Mouse (Mus musculus): ENCODE measurements around the gene Sos2. TPM values are rescaled to one million over a fixed set of nuclear protein-coding genes. Genes with fewer than 3 reads are reported as not detected.

The Sos2 gene
- total RNA-seq (2021), result 10 to 100 TPM; 30.4 to 35.3 TPM
- long read RNA-seq, experiment 1, full-length matches to known transcripts, result 5 of 15 reads
- long read RNA-seq, experiment 1, partial matches to known transcripts, result 2 of 15 reads
- long read RNA-seq, experiment 1, other reads (novel, unspliced or antisense), result 8 of 15 reads
- long read RNA-seq, experiment 2, full-length matches to known transcripts, result 2 of 4 reads
- long read RNA-seq, experiment 2, partial matches to known transcripts, result 2 of 4 reads
- long read RNA-seq, experiment 2, other reads (novel, unspliced or antisense), result 0 of 4 reads

- peak; percentile 72 to 81 for DNase-seq
- intact Hi-C loops (cut with DNase I), result loop anchor here (2.0 to 5.0 kb wide), 2 partner anchors 31 to 309 kb away; partner anchors contain the start of genes Arf6 and Gm9887
Measured at GRCm38 (mm10) chr12:69681566-69682061, at the start of gene Sos2. Gene Sos2, minus strand, starts transcription at chr12:69681852.

GRCm38 (mm10) chr12:69730306-69730705 lies 48.7 kb upstream of the Sos2 start:
- intact Hi-C loops (cut with DNase I), result loop anchor here (5.0 kb wide), 1 partner anchor 332 kb away; no protein-coding TSS in a partner anchor
- no peak for DNase-seq

DNA sequence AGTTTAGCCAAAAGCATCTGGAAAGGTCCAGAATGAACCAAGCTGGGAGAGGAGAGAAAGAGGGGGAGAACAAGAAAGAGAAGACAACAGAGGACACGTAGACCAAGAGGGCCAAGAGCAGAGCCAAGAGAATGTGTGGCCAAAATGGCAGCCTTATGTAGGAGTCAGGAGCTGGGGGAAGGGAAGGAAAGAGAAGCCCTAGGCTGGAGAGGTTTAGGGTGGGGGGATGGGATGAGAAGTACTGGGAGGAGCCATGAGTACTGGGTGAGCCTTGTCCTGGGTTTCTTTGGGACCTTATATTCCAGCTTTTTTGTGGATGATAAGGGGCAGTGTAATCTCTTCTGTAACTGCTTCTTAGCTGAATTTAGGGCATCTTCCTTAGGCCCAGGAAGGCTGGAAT lies 47.6 kb upstream of the Sos2 start:
- intact Hi-C loops (cut with DNase I), result no loop called here
- DNase-seq, result no peak

DNA sequence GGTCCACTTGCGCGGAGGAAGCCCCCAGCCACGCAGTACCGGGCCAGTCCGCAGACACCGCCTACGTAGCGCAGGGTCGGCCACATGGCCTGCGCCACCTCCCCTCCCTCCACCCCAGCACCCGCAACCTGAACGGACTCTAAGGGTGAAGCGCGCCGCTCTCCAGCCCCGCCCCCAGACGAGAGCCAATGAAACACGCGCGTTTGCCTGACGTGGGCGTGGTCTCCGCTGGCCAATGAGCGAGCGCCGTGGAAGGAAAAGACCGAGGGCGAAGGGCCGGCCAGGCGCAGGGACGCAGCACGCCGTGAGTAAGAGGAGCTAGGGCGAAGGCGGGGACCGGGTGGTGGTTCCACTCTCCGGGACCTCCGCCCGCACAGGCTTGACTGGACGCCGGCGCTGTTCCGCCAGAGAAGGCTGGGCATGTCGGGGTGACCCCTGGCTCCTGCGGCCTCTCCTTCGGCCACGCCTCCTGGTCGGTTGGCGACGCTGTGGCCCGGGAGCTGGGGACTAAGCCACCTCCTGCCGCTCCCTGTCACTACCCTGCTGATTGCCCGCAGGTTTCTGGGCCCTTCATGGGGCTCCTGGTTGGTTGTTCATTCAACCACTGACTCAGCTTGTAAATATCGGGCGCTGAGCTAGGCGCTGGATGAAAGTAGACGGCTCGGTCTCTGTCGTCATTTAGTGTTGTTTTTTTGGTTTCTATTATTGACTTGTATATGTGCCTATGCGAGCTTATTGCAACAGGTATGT lies 43.2 kb upstream of the Sos2 start, which contains the start of the genes L2hgdh and Atp5s:
TSS of gene L2hgdh (minus strand) at position 163 of the 750 bp plus-strand sequence.
TSS of gene Atp5s (plus strand) at position 240 of the 750 bp plus-strand sequence.
- peak; percentile 96 for DNase-seq
- intact Hi-C loops (cut with DNase I), result no loop called here

DNA sequence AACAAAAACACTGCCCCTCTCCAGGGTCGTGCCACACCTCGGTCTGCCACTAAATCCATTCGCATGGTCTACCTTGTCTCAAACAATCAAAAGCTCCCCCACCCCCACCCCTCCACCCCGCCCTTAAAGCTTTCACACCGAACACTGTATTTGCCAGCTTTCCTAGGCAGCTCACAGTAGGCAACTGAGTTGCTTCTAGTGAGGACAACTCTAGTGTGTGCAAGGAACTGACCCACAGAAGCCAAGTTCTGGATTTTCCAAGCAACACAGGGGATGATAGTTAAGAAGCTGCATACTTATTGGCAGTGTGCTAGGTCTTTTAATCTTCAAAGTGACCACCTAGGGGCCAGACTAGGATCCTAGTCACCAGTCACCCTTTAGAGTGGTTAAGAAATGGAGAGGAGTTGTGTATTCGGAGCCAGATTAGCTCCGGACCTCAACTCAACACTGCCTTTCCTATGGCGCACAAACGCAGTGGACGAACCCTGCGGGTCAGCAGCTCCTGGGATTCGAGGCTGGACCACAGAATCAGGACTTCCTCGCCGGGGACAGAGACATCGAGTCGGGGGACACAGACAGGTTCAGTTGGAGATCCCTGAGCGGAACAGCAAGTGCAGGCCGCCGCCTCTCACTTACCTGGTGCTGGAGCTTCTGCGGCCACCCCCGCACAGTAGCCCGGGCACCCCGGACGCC lies 42.5 kb upstream of the Sos2 start:
- intact Hi-C loops (cut with DNase I), result no loop called here
- DNase-seq, result no peak

DNA sequence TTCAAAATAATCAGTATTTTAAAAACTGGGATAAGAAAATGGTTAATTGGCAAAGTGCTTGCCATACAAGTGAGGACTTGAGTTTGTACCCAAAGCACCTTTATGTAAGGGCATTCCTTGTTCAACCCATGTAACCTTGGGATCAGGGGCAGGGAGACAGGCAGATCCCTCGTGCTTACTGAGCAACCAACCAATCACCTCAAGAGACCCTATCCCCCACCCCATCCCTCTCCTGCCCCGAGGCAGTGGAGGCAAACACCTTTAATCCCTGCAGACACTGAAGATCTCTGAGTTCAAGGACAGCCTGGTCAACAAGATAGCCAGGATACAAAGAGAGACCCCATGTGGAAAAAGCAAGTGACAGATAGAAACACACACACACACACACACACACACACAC lies 41.7 kb upstream of the Sos2 start:
- no peak for DNase-seq
- intact Hi-C loops (cut with DNase I), result no loop called here

DNA sequence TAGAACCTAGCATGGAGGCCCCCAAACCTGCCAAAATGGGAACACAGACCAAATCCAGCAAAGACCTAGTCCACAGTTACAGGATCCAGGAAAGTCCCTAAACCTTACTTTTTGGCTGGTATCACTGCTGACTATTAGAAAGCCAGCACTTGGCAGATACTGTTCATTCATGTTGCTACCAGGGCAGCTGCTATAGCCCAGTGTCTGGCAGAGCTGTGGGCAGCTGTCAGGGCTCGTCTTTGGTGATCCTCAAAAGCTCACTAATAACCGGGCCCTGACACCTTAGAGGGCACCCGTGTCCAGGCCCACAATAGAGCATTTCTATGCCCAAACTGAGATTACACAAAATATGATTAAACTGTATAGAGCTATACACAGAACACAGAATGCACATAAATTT lies 41.2 kb upstream of the Sos2 start:
- DNase-seq, result no peak
- intact Hi-C loops (cut with DNase I), result no loop called here

DNA sequence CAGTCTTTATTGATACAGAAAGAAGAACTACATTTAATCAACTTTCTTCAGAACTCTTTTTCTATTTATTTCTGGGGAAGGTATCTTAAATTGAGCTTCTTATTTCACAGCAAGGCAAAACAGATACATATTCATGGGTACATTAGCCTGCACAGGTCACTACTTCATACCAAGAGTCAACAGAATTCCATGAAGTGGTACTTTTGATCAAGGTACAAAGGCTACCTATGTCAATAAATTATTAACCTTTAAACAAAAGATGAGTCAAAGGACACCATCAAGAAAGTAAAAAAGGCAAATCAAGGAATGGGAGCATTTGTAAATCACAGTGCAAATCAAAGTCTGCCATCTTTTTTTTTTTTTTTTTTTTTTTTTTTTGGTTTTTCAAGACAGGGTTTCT lies 32.0 kb upstream of the Sos2 start:
- intact Hi-C loops (cut with DNase I), result no loop called here
- no peak for DNase-seq

GRCm38 (mm10) chr12:69704799-69705458 lies 23.3 kb upstream of the Sos2 start:
- intact Hi-C loops (cut with DNase I), result no loop called here
- no peak for DNase-seq

DNA sequence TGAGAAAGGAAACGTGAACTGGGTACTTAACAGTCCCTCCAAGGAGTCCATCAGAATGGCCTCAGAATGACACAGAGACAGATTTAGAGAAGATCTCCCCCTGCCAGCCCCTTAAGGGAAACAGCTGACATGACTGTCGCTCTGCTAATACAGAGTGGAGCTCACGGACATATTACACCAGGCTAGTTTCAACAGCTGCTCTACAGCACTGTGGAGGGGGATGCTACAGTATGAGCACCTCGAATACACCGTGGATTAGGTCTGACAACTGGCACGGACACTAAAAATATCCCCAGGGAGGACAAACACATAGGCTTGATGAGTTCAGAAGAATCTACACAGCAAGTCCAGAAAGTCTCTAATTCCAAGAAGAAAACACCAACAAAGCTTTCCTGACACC lies 16.7 kb upstream of the Sos2 start:
- intact Hi-C loops (cut with DNase I), result loop anchor here (5.0 to 10.0 kb wide), 5 partner anchors 86 to 484 kb away; partner anchors contain the start of genes Arf6, Gm9887 and Vcpkmt
- no peak for DNase-seq

- peak; percentile 42 to 74 for DNase-seq
- intact Hi-C loops (cut with DNase I), result loop anchor here (5.0 to 10.0 kb wide), 5 partner anchors 84 to 482 kb away; partner anchors contain the start of genes Arf6, Gm9887 and Vcpkmt
Measured at GRCm38 (mm10) chr12:69696746-69697145, 15.1 kb upstream of the Sos2 start.

GRCm38 (mm10) chr12:69693471-69693870 lies 11.8 kb upstream of the Sos2 start:
- DNase-seq, result no peak
- intact Hi-C loops (cut with DNase I), result loop anchor here (10.0 kb wide), 1 partner anchor 479 kb away; no protein-coding TSS in a partner anchor

- DNase-seq, result no peak
- intact Hi-C loops (cut with DNase I), result loop anchor here (10.0 kb wide), 1 partner anchor 476 kb away; no protein-coding TSS in a partner anchor
Measured at GRCm38 (mm10) chr12:69690714-69691113, 9.1 kb upstream of the Sos2 start.

DNA sequence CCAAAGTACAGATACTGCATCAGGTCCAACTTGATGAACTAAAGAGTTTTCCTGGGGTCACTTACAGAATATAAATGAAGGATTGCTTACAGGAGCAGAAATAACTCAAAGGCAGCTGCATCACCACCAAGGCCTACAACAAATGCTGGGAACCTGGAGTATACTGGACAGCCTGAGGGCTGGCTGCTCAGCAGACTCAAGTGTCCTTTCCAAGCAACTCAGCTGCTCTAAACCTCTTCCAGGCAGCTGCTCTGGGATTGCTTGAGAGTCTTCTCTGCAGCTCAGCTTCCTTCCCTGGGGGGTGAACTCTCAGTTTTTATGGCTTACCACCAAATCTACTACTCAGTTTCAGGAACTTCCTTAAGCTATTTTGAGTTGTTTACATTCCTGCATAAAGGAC lies 7.4 kb upstream of the Sos2 start:
- intact Hi-C loops (cut with DNase I), result no loop called here
- DNase-seq, result no peak

GRCm38 (mm10) chr12:69688368-69688767 lies 6.7 kb upstream of the Sos2 start:
- intact Hi-C loops (cut with DNase I), result no loop called here
- DNase-seq, result peak in 1 of 2 experiments; percentile 15

- intact Hi-C loops (cut with DNase I), result loop anchor here (5.0 kb wide), 1 partner anchor 311 kb away; the partner anchor contains the start of genes Arf6 and Gm9887
- peak; percentile 81 to 87 for DNase-seq
Measured at GRCm38 (mm10) chr12:69683537-69683936, 1.9 kb upstream of the Sos2 start.

GRCm38 (mm10) chr12:69682788-69683419 lies 1.3 kb upstream of the Sos2 start:
- intact Hi-C loops (cut with DNase I), result loop anchor here (5.0 kb wide), 1 partner anchor 311 kb away; the partner anchor contains the start of genes Arf6 and Gm9887
- peak in 1 of 2 experiments; percentile 23 for DNase-seq

DNA sequence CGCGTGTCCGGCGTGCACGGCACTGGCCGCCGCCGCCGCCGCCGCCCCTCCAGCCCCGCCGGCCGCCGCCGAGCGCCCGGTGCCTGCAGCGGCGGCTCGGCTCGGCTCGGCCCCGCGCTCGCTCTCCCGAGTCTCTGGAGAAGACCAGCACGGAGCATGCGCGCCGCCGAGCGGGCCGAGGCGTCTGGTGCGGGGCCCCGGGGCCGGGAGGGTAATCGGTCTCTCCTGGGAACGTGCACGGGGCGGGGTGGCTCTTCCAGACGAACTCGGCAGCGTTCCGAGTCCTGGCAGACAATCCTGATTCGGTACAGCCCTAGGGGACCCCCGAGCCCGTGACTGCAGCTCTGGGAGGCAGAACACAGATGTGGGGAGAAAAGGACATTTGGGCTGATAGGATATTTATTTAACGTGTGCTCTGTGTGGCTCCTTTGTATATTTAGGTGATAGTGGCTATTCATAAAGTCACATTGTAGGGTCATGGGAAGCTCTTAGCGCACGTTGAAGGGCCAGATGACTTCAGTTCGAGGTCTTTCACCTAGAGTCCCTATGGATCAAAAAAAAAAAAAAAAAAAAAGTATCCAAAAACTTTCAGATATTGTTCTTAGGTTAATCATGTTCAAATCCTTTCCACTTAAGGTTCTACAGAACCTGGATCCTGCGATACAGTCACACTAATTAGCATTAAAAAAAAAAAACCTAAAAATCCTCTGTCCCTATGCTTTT lies 574 bp upstream of the Sos2 start:
- intact Hi-C loops (cut with DNase I), result loop anchor here (5.0 kb wide), 1 partner anchor 310 kb away; the partner anchor contains the start of genes Arf6 and Gm9887

More for the DNA sequence above, 574 bp upstream of the Sos2 start:
- peak; percentile 89 to 91 for DNase-seq
